Mouse (Mus musculus) brain, embryonic 14.5 days (tissue): ENCODE measurements around the gene Gm28053.

Source experiments
- CTCF ChIP-seq: fragments of 200-500 bp; IDR thresholded peaks from 2 replicates; pipeline ENCODE4 v1.5.1; 2012; ENCODE audit warnings: inconsistent platforms, mild to moderate bottlenecking, moderate library complexity, borderline replicate concordance; ENCODE audit not compliant: insufficient read depth, insufficient read length; ENCODE audit errors: extremely low read depth
- POLR2A ChIP-seq: fragments of 200-500 bp; IDR thresholded peaks from 2 replicates; pipeline ENCODE4 v1.6.1; 2012; ENCODE audit warnings: mild to moderate bottlenecking, inconsistent platforms, borderline replicate concordance; ENCODE audit not compliant: poor library complexity, insufficient read depth, insufficient read length, severe bottlenecking; ENCODE audit errors: extremely low read depth

GRCm38 (mm10) chr6:48768178-48768869, 49.9 kb downstream of the Gm28053 start:
- TF ChIP-seq CTCF (no peak), POLR2A (no peak)
